Mouse (Mus musculus) subcutaneous adipose tissue, adult 2 months (tissue): ENCODE results near the gene Ctla2a. TPM values are rescaled to one million over a fixed set of nuclear protein-coding genes. Genes with fewer than 3 reads are reported as not detected.

Experiments used
- polyA plus RNA-seq: library from polyadenylated mRNA; depleted of rRNA; stranded (reverse); fragments of >200 nt; gene quantifications from 2 replicates; pipeline ENCODE4 v1.2.3, GENCODE M21; 2012; ENCODE audit warnings: low replicate concordance; rRNA removed

Ctla2a gene
- polyA plus RNA-seq: 25.2 and 37.4 TPM in 2 replicates

DNA sequence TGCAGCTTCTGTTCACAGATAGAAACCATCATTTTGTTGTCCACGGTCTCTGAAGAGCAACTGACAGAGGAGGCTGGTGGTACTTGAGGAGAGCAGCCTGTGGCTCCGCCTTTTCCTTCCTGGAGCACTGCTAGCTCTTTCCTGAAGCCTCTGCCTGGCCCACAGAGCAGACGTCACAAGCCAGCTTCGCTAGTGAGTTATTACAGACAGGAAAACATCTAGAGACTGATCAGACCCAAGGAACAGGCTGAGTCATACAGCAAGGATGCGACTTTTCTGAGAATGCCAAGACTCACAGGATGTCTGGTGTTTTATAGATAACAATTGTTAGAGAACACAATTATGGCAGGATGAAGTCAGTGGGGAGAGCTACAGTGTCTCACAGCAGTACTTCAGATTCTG is at the start of gene Ctla2a, which contains the start of gene Gm49391:
Ctla2a (minus strand) TSS at position 126 of the 402 bp plus-strand sequence.
Gm49391 (minus strand) TSS at position 72 of the 402 bp plus-strand sequence.

GRCm38 (mm10) chr13:60941884-60942283 is 5.5 kb upstream of the Ctla2a start, which contains the start of gene Tpbpa:
TSS of gene Tpbpa (minus strand) at chr13:60941984.

DNA sequence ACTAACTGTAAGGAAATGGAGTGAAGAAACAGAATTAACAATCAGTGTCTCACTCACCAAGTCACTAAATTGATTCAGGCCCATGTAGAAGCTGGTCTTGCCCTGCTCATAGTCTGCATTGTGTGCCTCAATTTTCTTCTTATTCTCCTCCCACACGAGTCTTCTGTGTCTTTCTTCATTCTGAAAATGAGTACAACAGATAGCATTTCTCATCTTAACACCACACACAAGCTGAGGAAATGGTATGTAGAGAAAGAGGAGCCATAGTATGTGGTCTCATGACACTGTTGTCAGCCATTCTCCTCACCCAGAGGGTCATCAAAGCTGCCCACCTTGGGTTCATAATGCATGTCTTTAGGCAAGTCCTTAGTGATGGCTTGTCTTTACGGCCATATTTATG is 935 bp downstream of the Ctla2a start, which contains the start of gene Gm49393:
Gm49393 (minus strand) TSS at position 101 of the 400 bp plus-strand sequence.

DNA sequence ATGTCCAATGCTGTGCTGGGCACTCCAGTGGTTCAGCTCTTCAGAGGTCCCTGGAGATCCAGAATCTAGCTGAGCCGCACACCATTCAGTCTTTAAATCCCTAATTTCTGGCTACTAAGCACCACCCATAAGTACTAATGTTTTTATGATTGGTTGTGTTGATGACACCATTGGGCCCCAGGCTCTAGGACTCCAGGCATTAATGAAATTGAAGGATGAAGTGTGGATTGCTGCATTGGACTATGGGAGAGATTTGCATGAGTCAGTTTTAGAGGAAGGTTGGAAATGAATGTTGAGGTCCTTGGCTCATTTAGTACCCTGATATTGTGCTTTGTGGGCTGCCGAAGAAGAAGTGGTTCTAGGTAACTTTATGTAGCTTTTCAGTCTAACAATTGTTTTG is 31.6 kb downstream of the Ctla2a start, which contains the start of gene Tpbpb:
Tpbpb (minus strand) TSS at position 101 of the 400 bp plus-strand sequence.

DNA sequence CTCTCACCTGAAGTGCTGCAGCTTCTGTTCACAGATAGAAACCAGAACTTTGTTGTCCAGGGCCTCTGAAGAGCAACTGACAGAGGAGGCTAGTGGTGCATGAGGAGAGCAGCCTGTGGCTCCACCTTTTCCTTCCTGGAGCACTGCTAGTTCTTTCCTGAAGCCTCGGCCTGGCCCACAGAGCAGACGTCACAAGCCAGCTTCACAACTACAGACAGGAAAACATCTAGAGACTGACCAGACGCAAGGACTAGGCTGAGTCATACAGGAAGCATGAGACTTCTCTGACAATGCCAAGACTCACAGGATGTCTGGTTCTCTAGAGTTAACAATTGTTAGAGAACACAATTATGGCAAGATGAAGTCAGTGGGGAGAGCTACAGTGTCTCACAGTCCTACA is 39.1 kb downstream of the Ctla2a start, which contains the start of gene Ctla2b:
Ctla2b (minus strand) TSS at position 120 of the 400 bp plus-strand sequence.

DNA sequence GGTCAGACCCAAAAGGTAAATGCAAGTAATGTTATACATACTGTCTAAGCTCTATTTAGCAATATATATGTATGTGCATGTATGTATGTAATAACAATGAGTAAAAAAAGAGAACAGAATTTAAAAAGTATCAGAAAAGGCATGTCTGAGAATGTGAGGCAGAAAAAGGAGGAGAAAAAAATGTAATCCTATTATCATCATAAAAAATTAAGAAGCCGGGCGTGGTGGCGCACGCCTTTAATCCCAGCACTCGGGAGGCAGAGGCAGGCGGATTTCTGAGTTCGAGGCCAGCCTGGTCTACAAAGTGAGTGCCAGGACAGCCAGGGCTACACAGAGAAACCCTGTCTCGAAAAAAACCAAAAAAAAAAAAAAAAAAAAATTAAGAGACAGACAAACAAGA is 39.6 kb downstream of the Ctla2a start, which contains the start of gene Gm49392:
Gm49392 (minus strand) TSS at position 101 of the 400 bp plus-strand sequence.

Other genes with a start within 250 kb of the Ctla2a start
- gene BC051665, start 150.3 kb downstream of the Ctla2a start, polyA plus RNA-seq: not detected in 2 replicates
- not detected in 2 replicates for gene Ctsll3, start 133.8 kb downstream of the Ctla2a start, polyA plus RNA-seq
- gene 4930486L24Rik, start 72.2 kb downstream of the Ctla2a start, polyA plus RNA-seq: 0.19 and 0.85 TPM in 2 replicates
- 0.36 and 1.8 TPM in 2 replicates for gene Gm49392, start 39.7 kb downstream of the Ctla2a start, polyA plus RNA-seq
- gene Ctla2b, start 39.2 kb downstream of the Ctla2a start, polyA plus RNA-seq: 4.0 and 8.2 TPM in 2 replicates
- gene Tpbpb, start 31.7 kb downstream of the Ctla2a start, polyA plus RNA-seq: not detected in 2 replicates
- gene Gm49393, start 1.0 kb downstream of the Ctla2a start, polyA plus RNA-seq: not detected in 2 replicates
- gene Gm49391, start 54 bp downstream of the Ctla2a start, polyA plus RNA-seq: 4.6 and 5.1 TPM in 2 replicates
- not detected in 2 replicates for gene Tpbpa, start 5.4 kb upstream of the Ctla2a start, polyA plus RNA-seq
- gene Ctsj, start 69.3 kb upstream of the Ctla2a start, polyA plus RNA-seq: not detected in 2 replicates
- gene Ctsq, start 104.0 kb upstream of the Ctla2a start, polyA plus RNA-seq: not detected in 2 replicates
- not detected in 2 replicates for gene Ctsr, start 227.6 kb upstream of the Ctla2a start, polyA plus RNA-seq